Mouse (Mus musculus): Measurements from ENCODE around the gene Sec61a2.

Gene Sec61a2

GRCm38 (mm10) chr2:5888865-5889264 is 6.4 kb downstream of the Sec61a2 start:
- DNase-seq (ENCODE audit: low read depth, low spot score) = no peak

- DNase-seq (ENCODE audit: low read depth, low spot score) = no peak
Measured at GRCm38 (mm10) chr2:5877446-5877845, 17.8 kb downstream of the Sec61a2 start.

GRCm38 (mm10) chr2:5869746-5870145 is 25.5 kb downstream of the Sec61a2 start:
- no peak for DNase-seq (ENCODE audit: low read depth, low spot score)

GRCm38 (mm10) chr2:5867681-5868080 is 27.6 kb downstream of the Sec61a2 start:
- DNase-seq (ENCODE audit: low read depth, low spot score) = no peak

GRCm38 (mm10) chr2:5862834-5863233 is 32.4 kb downstream of the Sec61a2 start, which contains the start of gene Gm13199:
Gene Gm13199, minus strand, starts transcription at chr2:5862934.
- no peak for DNase-seq (ENCODE audit: low read depth, low spot score)

GRCm38 (mm10) chr2:5851866-5852265 is 43.4 kb downstream of the Sec61a2 start:
- no peak for DNase-seq (ENCODE audit: low read depth, low spot score)

- DNase-seq (ENCODE audit: low read depth, low spot score) = no peak
Measured at GRCm38 (mm10) chr2:5851116-5851515, 44.1 kb downstream of the Sec61a2 start.

GRCm38 (mm10) chr2:5845826-5846225 is 49.4 kb downstream of the Sec61a2 start:
- DNase-seq (ENCODE audit: low read depth, low spot score) = no peak

- DNase-seq (ENCODE audit: low read depth, low spot score) = peak; percentile 93
Measured at GRCm38 (mm10) chr2:5844873-5845631, 50.2 kb downstream of the Sec61a2 start, which contains the start of the genes Nudt5 and Cdc123. Gene Nudt5, plus strand, starts transcription at chr2:5845019. Gene Cdc123, minus strand, starts transcription at chr2:5845164.

- DNase-seq (ENCODE audit: low read depth, low spot score) = no peak
Measured at GRCm38 (mm10) chr2:5844181-5844872, 50.9 kb downstream of the Sec61a2 start.

GRCm38 (mm10) chr2:5840815-5841214 is 54.4 kb downstream of the Sec61a2 start:
- no peak for DNase-seq (ENCODE audit: low read depth, low spot score)

GRCm38 (mm10) chr2:5825265-5825913 is 69.8 kb downstream of the Sec61a2 start:
- DNase-seq (ENCODE audit: low read depth, low spot score) = no peak

GRCm38 (mm10) chr2:5824685-5825084 is 70.5 kb downstream of the Sec61a2 start:
- DNase-seq (ENCODE audit: low read depth, low spot score) = no peak

GRCm38 (mm10) chr2:5824213-5824612 is 71.0 kb downstream of the Sec61a2 start:
- DNase-seq (ENCODE audit: low read depth, low spot score) = no peak

- DNase-seq (ENCODE audit: low read depth, low spot score) = no peak
Measured at GRCm38 (mm10) chr2:5822449-5822848, 72.8 kb downstream of the Sec61a2 start.

- no peak for DNase-seq (ENCODE audit: low read depth, low spot score)
Measured at GRCm38 (mm10) chr2:5821264-5821663, 74.0 kb downstream of the Sec61a2 start.
